Mouse (Mus musculus) A20 (cell line): ENCODE measurements around the gene Sh3gl2.

Source experiments
- DNase-seq: peaks from one replicate; pipeline ENCODE4 v3.0.0-alpha.2; 2011; ENCODE audit warnings: low read depth, low spot score

Gene Sh3gl2

DNA sequence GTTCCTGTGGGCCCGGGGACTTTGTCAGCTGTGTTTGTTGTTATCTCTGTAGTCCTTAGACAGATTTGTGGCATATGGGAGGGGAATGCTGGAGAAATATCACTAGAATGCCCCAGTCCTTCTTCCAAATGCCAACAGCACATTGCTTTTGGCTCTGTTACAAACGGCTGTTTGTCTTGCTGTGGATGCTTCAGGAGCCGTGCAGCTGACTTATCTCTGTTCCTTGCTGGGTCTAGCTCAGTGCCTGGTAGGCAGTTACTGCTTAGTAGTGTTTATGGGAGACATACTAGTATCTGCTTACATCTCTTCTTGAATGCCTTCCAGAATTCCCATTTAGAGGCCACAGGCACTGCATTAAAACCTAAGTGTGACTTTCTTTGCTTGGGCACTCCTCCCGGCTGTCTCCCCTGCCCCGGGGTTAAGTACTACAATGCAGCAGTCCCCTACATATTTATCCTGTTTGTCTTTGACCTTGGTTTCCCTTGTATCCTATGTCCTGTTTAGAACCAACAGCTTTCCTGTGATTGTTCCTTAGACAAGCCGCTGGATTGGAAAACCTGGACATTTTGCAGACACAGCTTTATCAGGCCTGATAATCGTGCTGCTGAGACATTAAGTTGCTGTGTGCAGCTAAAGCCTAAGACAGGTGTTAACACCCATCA, 101.1 kb downstream of the Sh3gl2 start:
- no peak for DNase-seq

DNA sequence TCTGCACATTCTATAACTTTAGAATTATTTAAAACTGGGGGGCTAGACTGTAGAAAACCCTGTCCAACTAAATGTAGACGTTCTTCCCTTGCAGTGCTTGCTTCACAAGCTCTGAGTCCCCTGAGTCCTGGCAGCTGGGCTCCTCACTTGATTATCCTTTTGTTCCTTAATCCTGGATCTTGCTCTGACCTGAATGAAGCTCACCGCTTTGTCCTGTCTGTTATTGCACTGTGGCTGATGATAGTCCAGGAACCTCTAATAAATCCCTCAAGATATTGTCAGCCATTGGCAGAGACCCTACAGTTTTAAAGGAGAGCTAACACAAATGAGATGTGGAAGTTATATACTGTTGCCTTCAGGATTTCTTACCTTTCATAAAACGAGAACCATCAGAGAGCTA, 114.2 kb downstream of the Sh3gl2 start:
- DNase-seq: no peak

DNA sequence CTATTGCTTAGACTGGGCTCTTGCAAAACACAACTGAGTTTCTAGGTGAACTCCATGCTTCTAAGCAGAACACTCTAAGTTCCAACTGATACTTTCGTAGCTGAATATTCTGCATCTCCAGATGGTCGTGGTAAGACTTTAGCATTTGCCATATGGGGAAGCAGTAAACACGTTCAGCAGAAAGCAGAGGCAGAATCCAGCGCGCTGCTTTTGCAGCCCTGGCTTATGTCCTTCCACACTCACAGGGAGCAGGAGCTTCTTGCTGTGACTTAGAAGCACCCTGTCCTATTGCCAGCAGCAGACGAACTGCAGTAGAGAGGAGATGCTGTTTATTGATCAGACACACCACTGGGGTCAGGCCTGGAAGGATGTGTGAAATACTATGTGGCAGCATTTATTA, 120.5 kb downstream of the Sh3gl2 start:
- no peak for DNase-seq

DNA sequence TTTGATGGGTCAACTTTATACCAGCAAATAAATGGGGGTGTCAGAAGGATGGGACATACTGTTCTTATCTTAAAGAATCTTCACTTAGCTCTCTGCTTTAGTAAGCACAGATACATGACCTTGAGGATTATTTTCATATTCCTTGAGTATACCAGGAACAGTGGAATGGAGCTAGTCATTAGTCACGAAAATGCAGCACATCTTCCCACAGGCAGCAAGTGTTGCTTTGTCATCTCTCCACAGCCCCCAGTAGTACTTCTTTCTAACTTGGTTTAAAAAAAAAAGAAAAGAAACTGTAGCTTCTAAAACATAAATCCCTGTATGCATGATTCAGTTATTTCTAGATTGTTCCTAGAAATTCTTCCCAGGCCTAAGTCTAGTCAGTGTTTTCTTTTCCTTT, 121.1 kb downstream of the Sh3gl2 start:
- no peak for DNase-seq

DNA sequence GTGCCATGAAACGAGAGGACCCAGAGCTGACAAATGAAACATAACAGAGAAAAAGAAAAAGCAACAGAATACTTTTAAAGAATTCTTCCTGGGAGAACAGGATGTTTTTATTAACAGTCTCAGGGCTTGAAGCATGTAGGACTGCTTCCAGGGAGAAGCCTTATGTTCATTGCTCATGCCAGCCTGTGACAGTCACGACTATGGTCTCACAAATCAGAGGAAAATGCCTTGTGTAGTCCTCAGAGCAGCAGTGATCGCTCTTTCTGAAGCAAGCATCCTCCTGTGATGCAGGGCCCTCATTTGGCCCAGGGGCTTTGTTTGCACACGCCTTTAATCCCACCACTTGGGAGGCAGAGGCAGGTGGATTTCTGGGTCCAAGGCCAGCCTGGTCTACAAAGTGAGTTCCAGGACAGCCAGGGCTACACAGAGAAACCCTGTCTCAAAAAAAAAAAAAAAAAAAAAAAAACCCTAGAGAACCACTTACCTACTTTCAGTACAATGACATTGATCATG, 129.8 kb downstream of the Sh3gl2 start:
- DNase-seq: no peak

DNA sequence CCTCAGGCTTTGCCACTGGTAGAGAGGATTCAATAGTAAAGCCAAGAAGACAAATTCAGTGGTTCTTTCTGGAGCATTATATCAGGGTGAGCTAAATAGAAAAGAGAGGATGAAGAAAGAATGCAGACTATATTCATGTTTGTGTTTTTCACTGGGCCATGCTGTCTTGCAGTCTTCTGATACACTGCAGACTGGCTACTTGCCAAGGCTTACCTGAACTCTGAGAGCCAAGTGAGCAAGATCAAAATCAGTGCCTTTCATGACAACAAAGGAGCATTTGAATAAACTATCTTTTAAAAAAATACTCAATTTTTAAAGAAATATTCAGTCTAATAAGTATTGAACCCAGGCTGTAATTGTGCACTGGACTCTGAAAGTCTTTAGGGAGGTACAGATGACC, 131.4 kb downstream of the Sh3gl2 start:
- no peak for DNase-seq

DNA sequence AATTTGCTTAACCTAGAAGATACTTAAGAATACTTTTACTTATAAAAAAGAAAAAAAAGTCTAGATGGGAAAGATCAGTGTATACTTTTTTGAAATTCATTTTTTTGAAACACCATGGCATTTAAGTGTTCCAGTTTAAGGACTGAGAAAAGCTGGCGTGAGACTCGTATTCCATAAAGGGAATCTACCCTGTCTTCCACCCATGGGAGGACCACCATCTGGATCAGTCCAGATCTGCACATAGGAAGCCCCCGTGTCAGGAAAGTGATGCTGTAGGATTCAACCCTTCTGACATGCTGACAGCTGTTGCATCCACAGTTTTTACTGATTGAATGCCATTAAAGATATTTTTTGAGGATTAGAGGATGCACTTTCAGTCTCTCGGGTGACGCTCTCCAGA, 134.2 kb downstream of the Sh3gl2 start:
- DNase-seq: no peak

DNA sequence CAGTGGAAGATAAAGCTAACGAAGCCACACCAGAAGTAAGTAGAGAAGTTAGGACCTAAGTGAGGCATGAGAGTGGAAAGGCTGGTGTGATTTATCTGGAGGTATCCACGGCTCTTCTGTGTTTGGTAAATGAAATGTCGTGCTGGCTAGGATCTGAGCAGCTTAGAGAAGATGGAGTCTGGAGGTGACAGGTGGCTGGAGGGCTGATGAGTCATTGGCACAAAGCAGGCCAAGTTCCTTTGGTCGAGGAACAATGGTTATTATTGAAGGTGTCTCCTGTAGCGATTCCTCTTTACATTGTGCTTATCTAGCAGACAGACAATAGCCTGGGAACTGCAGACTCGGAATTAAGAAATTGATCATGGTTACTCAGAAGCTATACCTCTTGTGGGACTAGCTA, 135.8 kb downstream of the Sh3gl2 start:
- DNase-seq: no peak

DNA sequence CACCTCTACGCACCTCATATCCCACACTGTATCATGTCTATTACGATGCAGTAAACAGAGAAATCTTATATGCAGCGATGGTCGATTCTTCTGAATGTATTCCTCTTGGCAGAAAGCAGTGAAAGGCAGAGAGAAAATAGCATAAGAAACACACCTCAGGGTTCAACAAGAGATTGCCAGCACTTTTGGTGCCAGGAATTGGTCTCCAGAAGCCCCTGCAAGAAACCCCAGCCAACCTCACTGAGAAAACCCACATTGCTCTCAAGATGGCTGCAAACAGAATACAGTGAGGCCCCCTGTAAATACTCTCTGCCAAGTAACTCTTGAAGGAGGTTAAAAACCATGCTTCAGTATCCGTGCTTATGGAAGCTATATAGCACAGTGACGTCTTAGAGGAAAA, 141.0 kb downstream of the Sh3gl2 start:
- no peak for DNase-seq

DNA sequence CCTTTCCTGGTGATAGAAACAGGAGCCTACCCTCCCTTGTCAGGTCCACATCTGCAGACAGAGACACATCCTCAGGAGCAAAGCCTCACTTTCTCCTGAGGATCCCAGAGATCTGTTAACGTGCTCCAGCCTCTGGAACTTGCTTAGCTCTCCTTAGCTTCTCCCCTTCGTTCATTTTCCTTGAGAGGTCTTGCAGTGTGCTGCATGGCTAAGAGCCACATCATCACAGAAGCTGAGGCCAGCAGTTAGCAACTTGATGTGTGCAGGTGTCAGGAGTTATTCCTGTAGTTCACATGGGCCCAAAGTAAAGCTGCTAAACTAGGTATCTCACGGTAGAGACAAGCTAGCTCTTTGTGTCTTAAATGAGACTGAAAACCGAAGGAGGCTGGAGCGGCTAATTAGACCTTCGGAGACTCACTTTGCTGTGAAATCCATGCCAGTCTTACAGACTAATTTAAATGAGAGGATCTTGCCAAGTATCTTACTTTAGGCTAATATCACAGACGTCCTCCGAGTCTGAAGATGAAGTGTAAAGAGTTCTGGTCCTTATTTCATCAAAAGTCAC, 143.2 kb downstream of the Sh3gl2 start:
- DNase-seq: no peak

DNA sequence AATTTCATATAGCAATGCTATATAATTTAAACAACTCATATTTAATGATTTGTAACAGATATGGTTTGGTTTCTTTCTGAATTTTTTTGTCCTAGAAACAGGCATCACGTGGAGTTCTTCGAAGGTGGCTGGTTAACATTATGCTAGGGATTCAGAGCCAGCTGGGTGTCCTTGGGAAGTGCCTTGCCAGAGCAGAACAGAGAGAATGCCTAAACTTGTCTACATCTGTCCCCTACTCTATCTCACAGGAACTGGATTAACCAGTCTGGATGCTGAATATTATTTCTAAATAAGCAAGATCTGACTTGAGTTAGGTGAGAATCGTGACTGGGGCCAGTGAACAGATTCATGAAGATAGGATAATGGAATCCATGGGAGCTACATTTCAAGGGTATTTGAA, 157.7 kb downstream of the Sh3gl2 start:
- no peak for DNase-seq

DNA sequence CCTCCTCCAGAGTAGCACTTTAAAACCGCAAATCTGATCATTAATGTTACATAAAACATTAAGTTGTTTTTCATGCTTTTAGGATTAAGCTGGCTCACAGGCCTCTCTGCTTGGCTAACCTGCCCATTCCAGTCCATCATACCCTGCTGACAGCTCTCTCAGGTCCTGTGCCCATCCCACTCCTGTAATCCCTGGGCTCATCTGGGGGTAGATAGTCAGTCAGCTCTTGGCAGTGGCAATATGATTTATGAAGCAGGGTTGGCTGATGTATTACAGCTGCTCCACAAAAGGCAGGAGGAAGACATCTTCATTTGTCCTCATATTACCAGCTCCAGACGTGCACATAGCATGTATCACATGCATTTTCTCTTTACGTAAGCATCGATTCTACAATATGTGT, 158.3 kb downstream of the Sh3gl2 start:
- no peak for DNase-seq

DNA sequence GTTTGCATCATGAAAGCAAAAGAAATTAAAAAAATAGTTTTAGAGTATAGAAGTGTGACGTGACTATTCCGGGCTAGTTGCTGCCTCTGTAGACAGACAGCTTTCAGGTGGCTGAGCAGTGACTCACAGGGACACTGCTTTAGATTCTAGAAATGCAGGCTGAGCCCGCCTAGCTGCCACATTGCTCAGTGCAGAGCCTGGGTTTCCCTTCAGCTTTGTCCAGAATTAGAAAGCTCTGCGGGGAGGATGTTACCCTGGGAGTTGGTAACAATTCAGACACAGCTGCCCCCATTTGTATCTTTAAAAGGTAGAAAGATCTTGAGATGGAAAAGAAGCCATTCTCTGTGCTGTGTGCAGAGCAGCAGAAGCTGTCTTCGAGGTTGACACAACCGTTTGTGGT, 166.1 kb downstream of the Sh3gl2 start:
- DNase-seq: no peak

DNA sequence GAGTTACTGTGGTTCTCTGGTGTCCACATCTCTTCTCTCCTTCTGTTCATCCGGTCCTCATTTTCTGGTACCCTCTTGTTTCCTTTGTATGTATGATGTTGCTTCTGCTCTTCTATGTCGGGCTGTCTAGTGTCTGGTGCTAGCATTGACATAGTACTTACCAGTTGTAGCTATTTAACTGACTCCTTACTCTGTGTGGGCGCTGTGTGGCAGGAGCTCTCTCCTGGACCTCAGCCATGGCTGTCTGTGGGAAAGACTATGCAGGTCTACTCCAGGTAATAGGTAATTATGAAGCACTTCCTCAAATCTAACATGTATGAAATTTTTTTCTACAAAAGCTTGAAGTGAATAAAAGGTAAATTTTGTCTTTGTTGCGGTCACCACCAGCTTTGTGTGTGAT, 169.9 kb downstream of the Sh3gl2 start:
- no peak for DNase-seq

DNA sequence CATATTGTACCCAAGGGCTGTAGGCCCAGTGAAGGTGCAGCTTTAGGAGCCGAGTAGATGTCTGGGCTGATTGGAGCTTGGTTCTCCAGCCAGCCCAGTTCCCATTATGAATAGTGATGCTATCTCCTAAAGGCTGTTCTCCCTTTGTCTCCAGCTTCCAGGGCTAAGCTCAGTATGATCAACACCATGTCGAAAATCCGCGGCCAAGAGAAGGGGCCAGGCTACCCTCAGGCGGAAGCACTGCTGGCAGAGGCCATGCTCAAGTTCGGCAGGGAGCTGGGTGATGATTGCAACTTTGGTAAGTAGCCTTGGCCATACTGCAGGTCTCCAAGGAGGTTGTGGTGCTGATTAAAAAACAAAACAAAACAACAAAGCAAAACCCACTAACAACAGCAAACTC, 171.3 kb downstream of the Sh3gl2 start:
- no peak for DNase-seq

DNA sequence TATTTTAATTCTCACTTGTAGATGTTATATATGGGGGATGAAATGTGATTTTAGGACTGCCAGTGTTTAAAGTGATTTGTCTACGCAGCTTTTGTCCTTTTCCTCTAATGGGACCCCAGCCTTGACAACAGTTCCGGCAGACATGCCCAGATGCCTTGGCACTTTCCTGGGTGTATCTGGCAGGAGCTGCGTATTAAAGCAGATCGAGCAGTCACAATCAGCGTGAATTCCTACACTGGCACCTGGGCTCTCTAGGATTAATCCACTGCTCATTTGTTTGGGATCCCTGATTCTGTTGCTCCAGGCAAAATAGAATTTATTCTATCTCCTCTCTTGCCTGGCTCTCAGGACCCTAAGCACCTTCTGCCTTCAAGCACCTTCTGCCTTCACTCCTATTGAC, 171.7 kb downstream of the Sh3gl2 start:
- DNase-seq: no peak

DNA sequence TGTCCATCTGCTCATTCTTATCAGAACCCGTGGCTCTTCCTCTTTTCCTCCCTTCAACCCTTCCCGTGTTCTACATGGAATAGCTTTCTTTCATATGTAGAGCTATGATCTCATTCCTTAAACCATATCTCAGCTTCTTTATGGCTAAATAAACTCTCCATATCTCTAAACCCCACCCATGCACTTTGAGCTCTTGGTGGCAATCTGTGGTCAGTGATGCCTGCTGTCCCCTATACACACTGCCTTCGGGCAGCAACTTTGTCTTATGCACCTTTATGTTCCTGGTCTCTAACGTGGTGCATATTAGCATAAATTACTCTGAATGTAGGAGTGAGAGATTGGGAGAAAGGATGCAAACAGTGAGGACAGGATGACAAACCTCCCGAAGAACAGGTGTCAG, 180.3 kb downstream of the Sh3gl2 start:
- no peak for DNase-seq

DNA sequence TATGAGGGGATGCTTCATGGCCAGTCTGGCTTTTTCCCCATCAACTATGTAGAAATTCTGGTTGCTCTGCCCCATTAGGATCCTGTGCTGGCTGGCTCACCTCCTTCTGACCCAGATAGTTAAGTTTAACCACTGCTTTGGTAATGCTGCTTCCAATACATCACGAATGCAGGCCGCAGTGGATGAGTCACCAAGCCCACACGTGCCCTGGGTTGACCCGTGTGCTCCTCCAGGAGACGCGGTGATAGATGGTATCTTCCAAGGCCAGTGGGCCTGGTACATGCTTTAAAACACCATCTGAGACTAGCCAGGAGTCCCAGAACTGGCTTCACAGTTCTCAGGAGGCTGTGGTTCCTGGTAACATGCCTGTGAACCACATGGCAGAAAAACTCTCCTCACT, 182.8 kb downstream of the Sh3gl2 start:
- DNase-seq: no peak

DNA sequence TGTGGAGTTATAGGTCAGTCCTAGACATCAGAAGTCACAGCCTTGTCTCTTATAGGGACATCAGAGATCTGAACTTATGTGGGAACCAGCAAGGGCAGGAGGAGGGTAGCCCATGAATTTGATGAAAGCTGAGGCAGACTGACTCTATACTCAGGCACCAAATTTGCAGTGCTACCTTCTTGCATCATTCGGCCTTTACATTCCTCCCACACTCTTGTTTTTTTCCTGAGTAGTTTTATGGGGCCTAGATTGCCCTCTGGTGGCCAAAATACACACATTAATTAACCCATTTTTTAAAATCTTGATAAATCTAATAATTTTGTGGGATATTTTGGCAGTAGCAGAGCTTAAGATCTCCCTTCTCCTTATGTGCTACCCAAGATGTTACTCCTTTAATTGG, 186.9 kb downstream of the Sh3gl2 start:
- DNase-seq: no peak

DNA sequence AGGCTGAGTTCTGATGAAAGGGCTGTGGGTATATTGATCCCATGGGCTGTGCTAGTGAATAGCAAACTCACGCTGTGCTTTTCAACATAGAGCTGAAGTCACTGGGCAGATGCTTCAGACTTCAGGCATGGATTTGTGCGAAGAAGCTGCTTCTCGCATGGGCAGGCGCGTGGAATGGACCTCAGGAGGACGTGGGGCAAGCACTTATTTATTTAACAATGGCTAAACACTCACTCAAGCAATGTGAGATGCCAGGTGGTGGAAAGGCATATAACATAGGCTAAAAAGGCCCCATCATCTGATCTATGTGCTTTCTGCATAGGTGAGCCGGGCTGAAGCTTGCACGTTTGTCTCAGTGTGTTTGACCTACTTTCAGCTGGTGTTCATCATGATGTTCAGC, 193.8 kb downstream of the Sh3gl2 start:
- no peak for DNase-seq

DNA sequence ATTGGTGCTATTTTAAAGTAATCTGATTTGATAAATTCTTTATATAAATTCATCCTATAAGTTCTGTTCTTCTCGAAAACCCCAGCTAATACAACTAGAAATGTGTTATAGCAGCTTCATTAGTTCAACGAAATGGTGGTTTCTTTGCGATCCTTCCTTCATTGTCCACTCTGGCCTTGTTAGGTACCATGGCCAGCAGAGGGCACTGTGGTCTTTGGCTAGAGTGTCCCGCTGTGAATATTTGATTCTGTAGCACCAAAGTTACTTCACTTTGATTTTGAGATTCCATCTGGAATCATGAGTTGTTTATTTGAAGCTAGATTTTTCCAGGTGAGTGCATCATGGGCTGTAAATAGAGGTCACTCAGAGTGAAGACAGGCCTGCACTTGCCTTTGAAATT, 197.9 kb downstream of the Sh3gl2 start:
- DNase-seq: no peak

DNA sequence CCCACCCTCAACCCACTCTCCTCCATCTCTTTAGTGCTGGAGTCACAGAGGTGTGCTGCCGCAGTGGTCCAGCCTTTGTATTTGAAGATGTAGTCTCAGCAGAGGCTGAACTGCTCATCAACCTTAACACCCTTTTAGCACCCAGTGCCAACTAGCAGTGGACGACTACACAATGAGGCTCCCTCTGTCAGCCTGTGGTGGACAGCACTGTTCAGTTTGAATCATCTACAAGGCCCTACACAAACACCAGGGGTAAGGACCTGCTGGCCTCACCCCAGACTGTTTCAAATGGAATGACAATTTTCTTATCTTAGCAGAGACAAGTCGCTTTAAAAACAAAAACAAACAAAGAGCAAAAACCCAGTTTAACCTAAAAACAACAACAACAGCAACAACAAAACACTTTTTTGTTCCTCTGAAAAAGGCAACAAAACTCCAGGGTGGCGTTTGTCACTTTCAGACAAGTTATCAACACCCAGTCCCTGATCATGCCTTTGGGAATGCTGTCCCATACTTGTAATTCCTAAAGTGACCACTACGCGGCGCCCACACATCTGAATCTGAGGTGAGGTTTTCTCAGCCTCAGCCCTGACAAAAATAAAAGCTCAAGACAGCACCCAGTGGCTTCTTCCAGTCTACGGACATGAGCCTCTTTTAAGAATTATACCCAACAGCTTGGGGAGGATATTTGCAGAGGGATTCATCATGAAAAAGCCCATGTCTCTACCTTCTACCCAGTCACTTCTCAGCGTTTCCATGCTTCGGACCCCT, 199.7 kb downstream of the Sh3gl2 start:
- DNase-seq: no peak

DNA sequence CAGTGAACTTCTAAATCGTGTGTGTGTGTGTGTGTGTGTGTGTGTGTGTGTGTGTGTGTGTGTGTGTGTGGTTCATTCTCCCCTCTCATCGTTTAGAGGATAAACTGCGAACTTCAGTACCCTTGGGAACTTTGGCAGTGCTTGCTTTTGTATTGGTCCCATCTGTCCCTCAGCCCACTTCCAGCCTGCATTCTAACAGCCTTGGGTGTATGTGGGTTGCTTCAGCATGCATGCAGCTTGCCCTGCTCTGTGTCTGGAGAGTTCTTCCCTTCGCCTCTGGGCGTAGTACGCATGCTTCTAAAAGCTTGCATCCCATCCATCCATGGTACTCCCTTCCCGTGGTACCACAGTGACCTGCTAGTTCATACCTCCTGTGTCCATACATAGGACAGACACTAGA, 200.3 kb downstream of the Sh3gl2 start:
- DNase-seq: no peak
